Mouse (Mus musculus): ENCODE results near the gene Ralgps1. TPM values are rescaled to one million over a fixed set of nuclear protein-coding genes. Genes with fewer than 3 reads are reported as not detected.
"Not testable (repeated sequence)": the region's sequence is repeated elsewhere in the genome, so short reads cannot be mapped to it uniquely, and the experiment has no call there.

The Ralgps1 gene
- total RNA-seq, 4 experiments from 2014 or later, result 6.2 to 7.0 (median 6.4) TPM

DNA sequence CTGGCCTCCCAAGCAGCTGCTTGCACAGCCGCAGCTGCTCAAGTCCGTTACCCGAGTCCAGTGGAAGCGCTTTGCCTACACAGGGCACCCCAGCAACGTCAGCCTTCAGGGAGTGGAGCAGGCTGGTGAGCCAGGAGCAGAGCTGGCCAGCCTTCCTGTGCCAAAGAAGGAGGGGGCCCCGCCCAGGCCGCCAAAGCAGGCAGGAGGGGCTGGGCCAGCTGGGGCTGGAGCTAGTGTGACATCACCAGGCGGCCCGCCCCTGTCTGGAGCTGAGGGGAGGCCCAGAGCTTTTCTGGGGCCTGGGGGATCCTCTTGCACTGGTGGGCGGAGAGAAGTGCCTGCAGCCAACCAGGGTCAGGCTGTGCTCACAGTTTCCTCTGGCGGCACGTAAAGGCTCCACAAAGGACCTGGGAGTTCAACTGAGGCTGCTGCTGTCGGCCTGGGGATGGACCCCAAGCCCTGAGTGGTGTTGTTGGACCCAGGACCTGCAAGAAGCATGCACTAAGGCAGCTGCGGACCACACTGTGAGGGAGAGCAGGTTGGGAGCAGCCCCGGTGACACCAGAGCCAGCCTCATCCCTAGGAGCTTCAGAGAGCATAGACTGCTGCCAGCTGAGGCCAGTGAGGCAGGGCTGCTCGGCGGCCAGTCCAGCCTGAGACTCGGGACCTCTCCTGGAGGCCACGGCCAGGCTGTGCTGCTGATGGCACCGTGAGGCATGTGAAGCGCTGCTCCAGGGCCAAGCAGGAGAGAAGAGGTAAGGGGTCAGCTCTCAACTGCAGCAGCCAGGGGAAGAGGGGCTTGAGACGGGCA lies 155.4 kb downstream of the Ralgps1 start, which contains the start of gene Angptl2:
Angptl2 (plus strand) TSS at position 370 of the 810 bp plus-strand sequence.
- DNase-seq (ENCODE audit: low spot score), result peak; percentile 89

DNA sequence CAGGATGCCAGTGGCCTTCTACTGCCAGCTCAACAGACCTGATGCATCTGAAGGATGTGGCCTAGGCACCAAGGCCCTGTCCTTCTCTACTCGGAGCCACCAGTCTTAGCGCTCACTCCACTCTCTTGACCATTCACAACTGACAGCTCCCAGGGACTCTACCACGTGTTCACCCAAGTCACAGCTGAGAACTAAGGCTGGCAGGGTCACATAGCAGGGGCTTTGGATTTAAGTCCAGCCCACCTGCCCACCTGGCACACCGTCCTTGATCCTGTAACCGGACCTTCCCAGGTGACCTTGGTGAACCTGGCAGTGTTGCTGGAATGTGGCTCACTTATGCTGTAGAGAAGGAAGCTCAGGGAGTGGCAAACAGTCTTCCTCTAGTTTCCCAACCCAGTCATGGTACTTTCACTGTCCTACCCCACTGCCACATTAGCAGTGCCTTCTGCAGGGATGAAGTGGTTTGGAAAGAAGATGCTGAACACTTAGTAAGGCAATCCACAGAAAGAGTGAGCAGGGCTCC lies 156.0 kb downstream of the Ralgps1 start:
- DNase-seq (ENCODE audit: low spot score), result no peak

DNA sequence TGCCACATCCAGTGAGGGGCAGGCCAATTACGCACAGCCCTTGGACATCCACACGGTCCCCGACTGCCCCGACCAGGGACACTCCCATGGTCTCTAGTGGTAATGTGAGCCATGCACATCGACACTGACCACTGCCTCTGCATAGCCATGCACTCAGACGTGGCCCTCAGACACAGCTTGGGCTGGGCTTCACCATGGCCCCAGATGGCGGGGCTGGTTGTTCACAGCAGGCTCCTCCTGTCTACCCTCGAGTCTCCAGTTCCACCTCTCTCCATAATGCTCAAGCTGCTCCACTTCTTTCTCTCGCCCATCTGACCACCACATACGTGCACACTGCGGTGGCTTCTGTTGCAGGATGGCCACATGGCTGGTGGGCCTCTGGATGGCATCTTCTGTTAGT lies 160.0 kb downstream of the Ralgps1 start:
- not testable (repeated sequence) for DNase-seq (ENCODE audit: low spot score)

DNA sequence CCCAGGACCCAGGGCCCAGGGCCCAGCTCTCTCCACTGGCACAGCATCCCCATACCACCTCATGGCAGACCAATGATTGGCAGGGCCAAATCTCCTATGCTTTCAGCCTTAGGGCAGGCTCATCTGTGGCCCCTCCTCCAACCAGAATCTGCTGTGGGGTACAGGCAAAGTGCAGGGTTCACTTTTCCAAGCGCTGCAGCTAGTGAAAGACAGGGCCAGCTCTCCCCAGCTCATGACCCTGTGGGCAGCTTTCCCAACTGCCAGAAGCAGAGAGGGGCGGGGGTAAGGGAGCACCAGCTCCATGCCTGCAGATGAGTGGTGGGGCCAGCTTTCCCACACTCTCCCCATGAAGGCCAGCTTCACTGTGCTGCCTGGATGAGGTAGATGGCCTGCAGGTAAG lies 160.4 kb downstream of the Ralgps1 start:
- no peak for DNase-seq (ENCODE audit: low spot score)

DNA sequence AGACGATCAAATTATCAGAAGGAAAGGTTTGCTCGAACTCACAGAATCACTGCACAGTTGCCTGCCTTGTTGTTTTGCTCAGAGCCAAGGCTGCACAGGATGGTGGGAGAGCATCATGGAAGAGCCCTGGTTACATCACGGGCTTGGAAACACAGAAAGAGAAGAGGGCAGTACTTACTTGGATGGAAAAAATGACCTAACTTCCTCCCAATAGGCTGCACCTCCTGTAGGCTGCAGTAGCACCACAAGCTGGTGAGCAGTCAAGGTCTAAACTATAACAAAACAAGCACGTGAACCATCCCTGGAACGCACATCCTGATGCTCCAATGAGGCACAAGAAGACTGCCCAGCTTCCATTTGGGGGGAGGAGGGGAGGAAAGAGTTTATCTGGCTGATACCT lies 163.2 kb downstream of the Ralgps1 start:
- DNase-seq (ENCODE audit: low spot score), result no peak

DNA sequence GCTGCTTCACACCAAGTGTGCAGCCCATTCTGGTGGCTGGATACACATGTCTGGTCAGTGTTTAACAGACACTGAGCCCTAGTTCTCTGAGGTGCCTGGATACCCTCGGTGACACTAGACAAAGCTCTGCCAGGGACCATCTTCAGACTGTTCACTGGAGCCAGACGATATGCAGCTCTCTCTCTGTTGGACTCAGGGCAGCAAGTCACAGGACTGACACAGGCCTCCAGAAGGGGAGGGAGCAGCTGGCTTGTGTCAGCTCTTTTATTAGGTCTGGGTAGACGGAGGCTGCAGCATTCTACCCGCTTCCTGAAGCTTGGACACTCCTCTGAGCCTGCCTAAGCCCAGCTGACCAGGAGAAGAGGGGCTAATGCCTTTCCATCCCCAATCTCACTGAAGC lies 164.2 kb downstream of the Ralgps1 start:
- peak; percentile 75 for DNase-seq (ENCODE audit: low spot score)

DNA sequence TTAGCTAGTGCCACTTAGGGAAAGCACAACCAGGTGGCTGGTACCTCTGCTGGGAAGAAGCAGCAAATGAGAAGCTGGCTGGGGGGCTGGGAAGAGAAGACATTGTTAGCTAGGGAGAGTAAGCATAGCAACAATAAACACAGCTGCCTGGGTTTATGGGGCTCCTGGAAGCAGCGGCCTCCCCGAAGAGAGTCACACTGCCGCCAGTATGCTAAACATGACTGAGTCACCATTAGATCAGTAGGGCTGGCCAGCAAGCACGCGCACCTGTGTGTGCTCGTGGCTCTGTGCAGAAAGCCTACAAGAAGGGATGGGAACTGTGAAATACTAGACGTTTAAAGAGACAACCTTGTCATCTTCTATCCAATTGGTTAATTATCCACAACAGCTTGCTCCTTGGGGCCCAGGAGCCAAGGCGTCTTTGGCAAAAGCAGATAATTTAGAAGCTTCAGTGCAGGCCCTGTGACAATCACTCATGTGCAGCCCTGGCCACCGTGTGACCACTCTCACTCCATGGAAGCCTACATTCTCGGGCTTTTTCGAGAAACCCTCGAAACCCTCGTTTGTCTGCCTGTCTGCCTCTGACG lies 165.3 kb downstream of the Ralgps1 start:
- no peak for DNase-seq (ENCODE audit: low spot score)

DNA sequence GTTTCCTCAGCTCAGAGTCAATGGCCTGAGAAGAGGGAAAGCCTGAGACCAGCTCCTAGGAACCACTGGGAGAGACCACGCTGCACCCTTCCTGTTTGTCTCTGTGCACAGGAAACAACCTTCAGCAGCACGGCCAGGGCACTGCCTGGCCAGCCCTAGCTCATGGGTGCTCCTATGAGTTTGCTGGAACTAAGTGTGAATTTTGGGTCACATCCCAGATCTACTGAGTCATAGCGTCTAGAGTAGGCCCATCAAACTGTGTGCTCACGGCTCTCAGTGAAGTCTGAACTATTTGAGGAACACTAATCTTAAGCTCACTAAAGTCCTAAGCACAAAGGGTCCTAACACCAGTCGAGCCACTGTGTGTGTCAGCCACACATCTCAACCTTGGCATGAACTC lies 166.3 kb downstream of the Ralgps1 start:
- no peak for DNase-seq (ENCODE audit: low spot score)

DNA sequence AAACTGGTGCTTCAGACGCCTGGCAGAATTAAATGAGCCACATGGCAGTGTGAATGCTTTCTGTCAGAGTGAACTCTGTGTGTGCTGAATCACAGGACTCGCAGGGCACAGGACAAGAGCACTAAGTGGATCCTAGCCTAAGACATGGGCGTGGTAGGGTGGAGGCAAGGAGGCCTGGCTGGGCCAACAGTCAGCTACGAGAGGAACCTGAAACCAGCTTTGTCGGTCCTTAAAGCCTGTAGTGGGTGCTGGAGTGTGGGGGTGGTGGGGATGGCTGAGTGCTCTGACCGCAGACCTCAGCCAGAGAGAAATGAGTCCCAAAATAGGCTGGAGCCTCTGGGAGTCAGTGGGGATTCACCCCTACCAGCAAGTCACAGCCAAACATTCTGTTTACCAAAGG lies 168.0 kb downstream of the Ralgps1 start:
- no peak for DNase-seq (ENCODE audit: low spot score)

DNA sequence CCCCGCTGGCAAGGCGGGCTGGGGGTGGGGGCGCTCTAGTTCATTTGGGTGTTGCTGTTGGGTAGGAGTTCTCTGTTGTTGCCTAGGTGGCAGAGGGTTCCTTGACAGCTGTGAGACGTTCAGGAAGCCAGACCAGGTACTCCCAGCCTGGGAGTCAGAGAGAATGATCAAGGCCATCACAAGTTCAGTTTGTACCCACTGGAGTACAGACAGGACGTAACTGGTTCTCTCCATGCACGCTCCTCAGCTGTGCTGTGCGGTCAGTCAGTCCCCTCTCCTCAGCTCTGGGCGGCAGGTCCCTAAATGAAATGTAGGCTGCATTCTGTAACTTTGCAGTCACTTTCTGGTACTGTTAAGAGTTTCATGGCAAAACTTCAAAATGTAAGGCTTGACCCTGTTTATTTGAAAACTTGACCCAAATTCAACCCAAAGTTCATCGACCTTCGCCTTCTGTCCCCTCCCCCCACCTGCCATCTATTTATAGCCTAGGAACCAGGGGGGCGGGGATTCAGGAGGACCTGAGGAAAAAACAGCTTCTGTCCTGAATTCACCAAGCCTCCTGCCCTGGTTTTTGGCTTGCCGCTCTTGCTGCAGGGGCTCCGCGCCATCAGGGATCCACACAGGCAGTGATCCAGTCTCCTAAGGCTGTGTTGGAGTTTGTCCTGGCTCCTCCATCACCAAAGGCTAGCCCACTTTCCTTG lies 170.8 kb downstream of the Ralgps1 start:
- DNase-seq (ENCODE audit: low spot score), result no peak

DNA sequence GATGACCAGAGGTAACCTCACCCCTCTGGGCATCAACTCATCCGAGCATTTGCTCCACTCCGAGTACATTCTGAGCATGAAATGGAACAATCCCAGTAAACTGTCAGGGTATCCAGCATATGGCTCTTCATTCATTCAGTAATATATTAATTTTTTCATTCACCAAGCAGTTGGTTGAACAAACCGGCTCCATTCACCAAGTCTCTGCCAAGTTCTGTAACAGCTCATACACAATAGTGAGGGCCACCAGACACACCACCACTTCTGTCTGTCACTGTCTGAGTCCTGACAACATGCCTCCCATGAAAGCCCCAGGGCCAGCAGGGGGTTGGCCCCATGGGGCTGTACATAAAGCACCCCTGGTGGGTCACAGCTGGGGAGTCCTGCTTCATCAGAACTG lies 181.3 kb downstream of the Ralgps1 start:
- no peak for DNase-seq (ENCODE audit: low spot score)

DNA sequence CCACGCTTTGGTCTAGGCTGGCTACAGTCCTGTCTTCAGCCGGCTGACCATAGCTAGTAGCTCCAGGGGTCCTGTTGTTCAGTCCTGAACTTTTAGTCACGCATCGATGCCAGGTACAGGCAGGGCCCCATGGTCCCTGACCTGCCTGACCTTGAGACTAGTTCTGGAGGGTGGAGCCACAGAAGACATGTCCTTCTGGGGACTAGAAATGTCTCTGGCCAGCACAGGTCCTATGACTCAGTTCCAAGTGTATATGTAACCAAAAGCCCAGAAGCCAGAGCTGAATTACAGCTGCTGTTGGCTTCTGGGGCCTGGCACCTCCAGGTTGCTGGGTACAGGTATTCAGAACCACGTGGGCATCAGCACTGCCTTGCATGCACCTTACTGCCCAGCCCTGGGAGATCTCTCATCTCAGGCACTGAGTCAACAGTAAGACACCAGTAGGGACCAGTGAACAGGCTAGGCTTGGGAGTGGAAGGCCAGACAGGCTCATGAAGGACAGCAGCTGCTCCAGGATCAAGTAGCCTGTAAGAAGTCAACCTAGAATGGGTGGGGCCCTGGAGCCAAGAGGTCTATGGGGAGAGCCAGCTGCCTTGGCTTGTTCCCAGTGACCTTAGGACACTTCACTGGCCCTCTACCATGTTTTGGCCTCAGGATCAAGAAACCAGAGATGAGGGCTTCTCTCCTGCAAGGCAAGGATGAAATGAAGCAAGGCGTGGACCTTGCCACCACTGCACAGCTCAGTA lies 182.2 kb downstream of the Ralgps1 start:
- DNase-seq (ENCODE audit: low spot score), result no peak

DNA sequence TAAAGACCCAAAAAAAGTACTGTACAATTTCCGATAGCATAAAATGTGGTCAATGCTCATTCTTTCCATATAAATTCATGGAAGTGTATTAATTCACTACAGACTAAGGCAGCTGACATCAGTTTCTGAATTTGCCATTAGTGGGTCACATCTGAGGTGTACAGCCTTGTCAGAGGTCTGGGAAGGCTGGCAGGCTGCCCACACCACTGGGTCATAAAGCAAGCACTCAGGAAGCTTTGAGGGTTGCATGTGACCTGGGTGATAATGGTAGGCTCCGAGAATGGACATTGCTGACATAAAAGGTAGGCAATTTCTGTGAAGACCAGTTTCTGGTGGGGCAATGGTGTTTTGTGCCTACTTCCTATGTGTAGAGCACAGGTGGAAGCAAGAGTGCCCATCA lies 183.4 kb downstream of the Ralgps1 start:
- DNase-seq (ENCODE audit: low spot score), result no peak

DNA sequence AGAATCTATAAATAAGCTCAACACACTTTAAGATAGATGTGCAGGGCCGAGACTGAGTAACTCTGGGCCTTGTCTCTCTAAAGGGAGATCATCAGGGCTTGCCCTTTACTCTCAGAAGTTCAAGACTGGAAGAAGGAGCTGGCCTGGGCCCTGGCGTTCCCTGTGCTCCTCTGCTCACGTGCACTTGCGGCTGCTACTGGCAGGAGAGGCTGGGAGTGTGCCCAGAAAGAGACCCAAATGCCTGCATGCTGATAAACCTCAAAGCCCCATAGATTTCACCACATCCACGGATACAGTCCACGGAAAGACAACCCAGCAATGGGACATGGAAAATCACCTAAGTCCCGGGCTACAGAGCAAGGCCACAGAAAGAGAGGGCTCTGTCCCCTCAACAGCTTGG lies 184.8 kb downstream of the Ralgps1 start:
- DNase-seq (ENCODE audit: low spot score), result no peak

DNA sequence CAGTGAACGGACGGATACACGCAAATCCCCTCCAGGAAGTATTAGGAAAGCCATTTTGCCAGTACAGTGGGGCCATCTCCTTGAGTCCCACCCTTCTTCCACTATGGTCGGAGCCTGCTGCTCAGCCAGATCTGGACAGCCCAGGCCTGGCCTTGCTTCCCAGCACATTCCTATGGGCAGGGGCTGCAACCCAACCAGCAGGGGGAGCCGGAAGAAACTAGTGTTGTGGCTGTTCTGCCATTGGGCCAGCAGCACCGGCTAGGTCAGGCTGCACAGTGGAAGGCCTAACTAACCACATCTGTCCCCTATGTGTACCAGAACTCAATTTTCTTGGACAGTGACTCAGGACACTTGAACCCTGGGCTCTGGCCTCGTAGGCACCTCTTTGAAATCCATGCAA lies 186.0 kb downstream of the Ralgps1 start:
- no peak for DNase-seq (ENCODE audit: low spot score)

DNA sequence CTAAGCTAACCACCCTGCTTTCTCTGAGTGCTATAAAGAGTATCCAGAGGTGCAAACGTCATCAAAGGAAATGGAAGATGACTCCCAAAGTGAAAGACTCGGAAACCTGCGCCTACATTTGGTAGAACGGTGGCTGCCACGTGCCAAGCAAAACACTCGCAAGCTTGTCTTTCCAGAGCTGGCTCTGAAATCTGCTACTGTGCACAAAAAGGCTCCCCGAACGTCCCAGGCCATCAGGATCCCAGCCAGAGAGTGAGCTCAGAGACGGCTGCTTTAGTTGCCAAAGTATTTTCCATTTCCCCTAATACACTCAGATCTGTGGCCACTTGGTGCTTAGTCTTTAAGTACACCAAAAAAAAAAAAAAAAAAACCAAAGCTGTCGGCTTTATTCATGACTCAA lies 186.6 kb downstream of the Ralgps1 start:
- peak; percentile 76 for DNase-seq (ENCODE audit: low spot score)

DNA sequence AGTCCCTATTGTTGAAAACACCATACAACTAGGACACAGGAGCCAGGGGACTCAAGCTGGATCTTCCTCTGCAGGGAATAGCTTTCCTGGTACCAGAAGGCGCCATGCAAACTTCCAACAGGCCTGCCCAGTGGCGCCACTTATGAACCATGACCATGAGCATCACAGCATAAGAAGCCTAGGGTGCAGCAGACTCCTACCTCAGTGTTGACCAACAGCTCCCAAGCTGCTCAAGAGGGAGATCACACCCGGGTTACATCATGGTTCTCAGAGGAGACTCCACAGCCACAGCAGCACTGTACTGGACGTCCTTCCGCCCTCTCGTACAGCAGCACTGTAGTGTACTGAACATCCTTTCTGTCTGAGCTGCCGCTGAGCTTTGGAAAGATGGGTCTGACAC lies 188.0 kb downstream of the Ralgps1 start:
- DNase-seq (ENCODE audit: low spot score), result no peak

DNA sequence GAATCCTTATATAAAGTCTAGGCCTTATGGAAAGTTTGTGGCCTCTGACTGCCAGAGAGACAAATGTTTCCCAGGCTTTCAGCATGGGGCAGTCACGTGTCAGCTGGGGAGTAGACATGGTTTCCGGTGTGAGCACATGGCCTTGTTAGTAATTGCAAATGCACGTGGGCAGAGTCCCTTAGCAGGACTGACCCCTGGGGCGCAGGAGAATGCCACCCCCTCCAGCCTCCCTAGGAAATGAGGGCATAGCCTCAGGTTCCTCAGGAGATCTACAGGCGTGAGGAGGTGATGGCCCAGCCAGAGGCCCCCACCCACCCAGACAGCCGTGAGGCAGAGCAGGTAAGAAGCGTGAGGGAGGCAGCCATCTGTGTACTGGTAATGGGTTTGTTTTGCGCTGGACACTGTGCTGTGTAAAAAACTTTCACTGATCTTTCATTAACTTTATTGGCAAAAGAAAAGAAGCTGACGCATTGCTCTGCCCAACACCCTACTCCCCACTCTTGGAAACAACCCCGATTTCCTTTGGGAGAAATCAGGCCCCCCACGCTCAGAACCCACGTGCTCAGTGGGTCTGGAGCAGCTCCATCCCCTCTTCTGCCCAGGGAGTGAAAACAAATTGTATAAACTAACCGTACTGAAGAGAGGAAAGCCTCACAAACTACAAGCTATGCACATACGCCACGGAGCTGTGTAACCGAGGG lies 191.2 kb downstream of the Ralgps1 start:
- no peak for DNase-seq (ENCODE audit: low spot score)

DNA sequence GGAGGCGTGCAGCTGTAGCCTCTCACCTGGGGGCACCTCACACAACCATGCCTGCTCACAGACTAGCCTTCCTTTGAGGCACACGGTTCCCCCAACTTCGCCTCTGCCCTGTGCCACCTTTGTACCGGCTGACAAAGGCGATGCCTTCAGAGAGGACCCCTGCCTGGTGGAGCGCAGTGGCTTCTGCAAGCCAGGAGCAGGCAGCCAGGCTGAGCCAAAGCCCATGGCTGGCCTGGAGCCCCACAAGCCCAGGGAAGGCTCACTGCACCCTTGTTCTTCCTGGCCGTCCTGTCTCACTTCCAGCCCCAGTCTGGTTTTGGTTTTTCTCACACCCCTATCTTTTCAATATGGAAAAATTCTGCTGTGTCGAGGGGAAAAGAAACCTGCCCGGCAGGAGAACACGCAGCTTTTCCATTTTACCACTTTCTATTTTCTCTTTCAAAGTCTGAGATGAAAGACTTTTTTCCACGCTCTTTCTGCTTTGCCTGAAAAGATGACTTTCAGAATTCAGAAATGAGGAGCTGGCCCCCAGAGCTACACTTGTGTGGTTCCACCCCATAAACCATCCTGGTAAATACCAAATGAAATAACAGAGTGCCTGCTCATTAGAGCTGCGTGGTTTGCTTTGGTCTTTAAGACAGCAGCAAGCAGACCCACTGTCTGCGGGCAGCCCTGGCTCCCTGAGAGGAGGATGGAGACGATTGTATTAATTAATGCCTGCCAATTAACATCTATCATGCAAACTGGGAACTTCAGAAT lies 191.9 kb downstream of the Ralgps1 start:
- no peak for DNase-seq (ENCODE audit: low spot score)

DNA sequence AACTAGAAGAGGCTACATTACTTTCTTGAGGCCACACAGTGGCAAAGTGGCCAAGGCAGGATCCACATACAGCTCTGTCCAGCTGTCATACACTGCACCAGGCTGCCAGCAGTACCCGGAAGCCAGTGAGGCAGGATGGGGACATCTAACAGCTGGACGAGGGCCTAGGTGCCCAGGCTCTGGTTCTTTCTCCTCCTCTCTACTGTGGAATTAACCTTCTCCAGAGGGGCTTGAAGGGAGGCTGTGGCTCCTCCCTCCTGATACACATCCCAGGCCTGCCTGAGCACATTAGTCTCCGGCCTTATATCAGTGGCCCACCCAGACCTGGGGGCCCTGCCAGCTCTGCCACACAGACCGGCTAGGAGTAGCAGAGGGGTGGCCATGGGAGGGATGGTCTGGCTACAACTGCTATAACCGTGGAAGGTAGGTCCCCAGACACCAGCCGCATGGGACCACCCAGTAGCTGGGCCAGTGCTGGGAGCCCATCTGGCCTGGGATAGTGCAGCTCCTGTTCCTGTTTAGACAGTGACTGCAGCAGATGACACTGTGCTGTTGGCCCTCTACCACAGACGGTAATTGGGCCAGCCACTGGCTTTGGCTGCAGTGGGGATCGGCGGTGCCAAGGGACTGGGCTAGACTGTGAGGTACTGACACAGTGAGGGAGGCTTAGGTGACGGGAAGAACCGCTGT lies 192.9 kb downstream of the Ralgps1 start:
- no peak for DNase-seq (ENCODE audit: low spot score)

Measured in heart, adult 8-10 months (tissue).